13 mouse cellular contexts compared by ENCODE assay signal in genomic region chr3:88630018-88630417, GRCm38 (mm10). TPM values are rescaled to one million over a fixed set of nuclear protein-coding genes. Genes with fewer than 3 reads are reported as not detected.
DNase-seq lines count a peak whose midpoint lies in the region; ATAC-seq and TF ChIP-seq lines count a peak whose summit lies in the region.
"Had no signal": no experiment of that assay in that cellular context is flagged by ENCODE, and none has a peak within 500 bp of the region (broad histone marks: within the 10 kb centered on the region; RNA-seq: fewer than 3 reads in every experiment).

No protein-coding gene starts in this region.

- 31% methylated on average over 9 of the region's 9 CpGs for WGBS in heart, embryonic 15.5 days
- WGBS in lung, embryonic 14.5 days: 65% methylated on average over 9 of the region's 9 CpGs
- 68% methylated on average over 9 of the region's 9 CpGs for WGBS in embryonic facial prominence, embryonic 14.5 days
- WGBS in limb, embryonic 15.5 days: 72% methylated on average over 9 of the region's 9 CpGs

- ATAC-seq in heart, embryonic 15.5 days (replicated peaks; ENCODE audit: insufficient number of reproducible peaks, insufficient read depth, low FRiP score, low read depth): peak; percentile 54
- no peak for ATAC-seq in lung, embryonic 14.5 days (ENCODE audit: insufficient read depth)
- peak; percentile 82 for ATAC-seq in embryonic facial prominence, embryonic 14.5 days (ENCODE audit: low read depth)
- ATAC-seq in limb, embryonic 15.5 days (ENCODE audit: insufficient number of reproducible peaks, low FRiP score, low TSS enrichment, low read depth): peak; percentile 68
- ATAC-seq: midbrain, embryonic 16.5 days had no signal

- no peaks in the 10 kb centered on the region for H3K9me3 ChIP-seq in heart, embryonic 15.5 days (replicated peaks)
- no peaks in the 10 kb centered on the region for H3K9me3 ChIP-seq in lung, embryonic 14.5 days (ENCODE audit: low read depth, low read length)
- H3K9me3 ChIP-seq in embryonic facial prominence, embryonic 14.5 days (ENCODE audit: control insufficient read depth, low read length): no peaks in the 10 kb centered on the region
- no peaks in the 10 kb centered on the region for H3K9me3 ChIP-seq in limb, embryonic 15.5 days

- H3K9ac ChIP-seq in heart, embryonic 15.5 days: no peak overlapping the region
- H3K9ac ChIP-seq in lung, embryonic 14.5 days: no peak overlapping the region
- 0 out of 2 replicates have a peak overlapping the region, but pooled peaks have one; percentile 10 for H3K9ac ChIP-seq in embryonic facial prominence, embryonic 14.5 days (ENCODE audit: low read depth, low read length)
- no peak overlapping the region for H3K9ac ChIP-seq in limb, embryonic 15.5 days

- peak overlapping the region; percentile 68 for H3K27ac ChIP-seq in heart, embryonic 15.5 days
- H3K27ac ChIP-seq in lung, embryonic 14.5 days (ENCODE audit: low read depth): peak overlapping the region; percentile 6; the same call in 1 of the 2 replicates
- H3K27ac ChIP-seq in embryonic facial prominence, embryonic 14.5 days (replicated peaks; ENCODE audit: low read depth, low read length): peak overlapping the region; percentile 40; the same call in 1 of the 2 replicates
- peak overlapping the region; percentile 54 for H3K27ac ChIP-seq in limb, embryonic 15.5 days

- H3K4me3 ChIP-seq in heart, embryonic 15.5 days: no peak overlapping the region
- H3K4me3 ChIP-seq in lung, embryonic 14.5 days (ENCODE audit: low read depth, low read length): no peak overlapping the region
- H3K4me3 ChIP-seq in embryonic facial prominence, embryonic 14.5 days (ENCODE audit: low read depth, low read length): no peak overlapping the region
- no peak overlapping the region for H3K4me3 ChIP-seq in limb, embryonic 15.5 days

- H3K27me3 ChIP-seq in heart, embryonic 15.5 days: no peaks in the 10 kb centered on the region
- no peaks in the 10 kb centered on the region for H3K27me3 ChIP-seq in lung, embryonic 14.5 days (ENCODE audit: insufficient read depth, low read length)
- H3K27me3 ChIP-seq in embryonic facial prominence, embryonic 14.5 days (replicated peaks; ENCODE audit: control insufficient read depth, insufficient read depth, low read length): no peaks in the 10 kb centered on the region
- no peaks in the 10 kb centered on the region for H3K27me3 ChIP-seq in limb, embryonic 15.5 days

- peaks cover 83% of the 10 kb centered on the region for H3K4me1 ChIP-seq in heart, embryonic 15.5 days (replicated peaks)
- H3K4me1 ChIP-seq in lung, embryonic 14.5 days (ENCODE audit: insufficient read depth): peaks cover 8% of the 10 kb centered on the region
- peaks cover 2% of the 10 kb centered on the region for H3K4me1 ChIP-seq in embryonic facial prominence, embryonic 14.5 days (ENCODE audit: control insufficient read depth, insufficient read depth, low read length)
- H3K4me1 ChIP-seq in limb, embryonic 15.5 days: peaks cover 18% of the 10 kb centered on the region

- no peak overlapping the region for H3K4me2 ChIP-seq in heart, embryonic 15.5 days
- H3K4me2 ChIP-seq in lung, embryonic 14.5 days: no peak overlapping the region
- no peak overlapping the region for H3K4me2 ChIP-seq in embryonic facial prominence, embryonic 14.5 days (ENCODE audit: low read depth, low read length)
- H3K4me2 ChIP-seq in limb, embryonic 15.5 days: no peak overlapping the region

- no peak for TF ChIP-seq CTCF in lung, embryonic 14.5 days (IDR thresholded peaks at IDR 0.05; ENCODE audit: low read depth)

- peaks cover 40% of the 10 kb centered on the region for H3K36me3 ChIP-seq in heart, embryonic 15.5 days
- H3K36me3 ChIP-seq in lung, embryonic 14.5 days (ENCODE audit: insufficient read depth): peaks cover 86% of the 10 kb centered on the region
- peaks cover 76% of the 10 kb centered on the region for H3K36me3 ChIP-seq in embryonic facial prominence, embryonic 14.5 days (ENCODE audit: control insufficient read depth, insufficient read depth, low read length)
- H3K36me3 ChIP-seq in limb, embryonic 15.5 days: peaks cover 68% of the 10 kb centered on the region

- DNase-seq in heart, postnatal 25 days (ENCODE audit: low spot score): no peak
- DNase-seq in lung, embryonic 14.5 days: no peak
- DNase-seq in lung, postnatal 25 days (ENCODE audit: low spot score): no peak
- peak; percentile 86 for DNase-seq in embryonic facial prominence, embryonic 14.5 days (ENCODE audit: low spot score)
- no peak for DNase-seq in adrenal gland, postnatal 14 days
- DNase-seq: kidney, adult 8-10 months; thymus, adult 2 months had no signal

- intact Hi-C loops in heart, postnatal 25 days (cut with DNase I): no loop called here

RNA-seq across cellular contexts. Expression of gene Rxfp4, which starts 22.9 kb away (rescaled TPM):
- not detected in 2 replicates for polyA plus RNA-seq in heart, embryonic 15.5 days (2015; fragmentation: Nextera tagmentation; extraction: Ambion mirVana)
- not detected for total RNA-seq in heart, postnatal 25 days (2021)
- polyA plus RNA-seq in lung, embryonic 14.5 days (2014; fragmentation: Nextera tagmentation; extraction: Ambion mirVana): not detected in 2 replicates
- polyA plus RNA-seq in embryonic facial prominence, embryonic 14.5 days (2014; fragmentation: Nextera tagmentation; extraction: Ambion mirVana): 0.18 TPM in 1 of 2 replicates, not detected in the other
- 0.19 TPM in 1 of 2 replicates, not detected in the other for polyA plus RNA-seq in limb, embryonic 15.5 days (2015; fragmentation: Nextera tagmentation; extraction: Ambion mirVana)
- not detected in 2 replicates for total RNA-seq in adrenal gland, postnatal 14 days (2021)
- total RNA-seq: left cerebral cortex, postnatal 36 days had no signal
- polyA plus RNA-seq: forebrain, embryonic 11.5 days; midbrain, embryonic 16.5 days; spleen, adult 2 months; thymus, adult 2 months had no signal

RNA-seq across cellular contexts. Expression of gene Arhgef2, which starts 24.3 kb away (rescaled TPM):
- polyA plus RNA-seq in heart, embryonic 15.5 days (2015; fragmentation: Nextera tagmentation; extraction: Ambion mirVana): 72.8 and 82.5 TPM in 2 replicates
- total RNA-seq in heart, postnatal 25 days (2021): 10 to 100 TPM; 42.6 to 51.8 TPM
- 115 and 127 TPM in 2 replicates for polyA plus RNA-seq in lung, embryonic 14.5 days (2014; fragmentation: Nextera tagmentation; extraction: Ambion mirVana)
- 88.0 and 88.7 TPM in 2 replicates for polyA plus RNA-seq in embryonic facial prominence, embryonic 14.5 days (2014; fragmentation: Nextera tagmentation; extraction: Ambion mirVana)
- polyA plus RNA-seq in limb, embryonic 15.5 days (2015; fragmentation: Nextera tagmentation; extraction: Ambion mirVana): 84.9 and 97.3 TPM in 2 replicates
- 36.9 and 67.6 TPM in 2 replicates for total RNA-seq in adrenal gland, postnatal 14 days (2021)

RNA-seq across cellular contexts. Expression of gene Ssr2, which starts 54.3 kb away (rescaled TPM):
- 164 and 178 TPM in 2 replicates for polyA plus RNA-seq in heart, embryonic 15.5 days (2015; fragmentation: Nextera tagmentation; extraction: Ambion mirVana)
- total RNA-seq in heart, postnatal 25 days (2021): 10 to 100 TPM; 80.7 to 93.3 TPM
- 278 and 285 TPM in 2 replicates for polyA plus RNA-seq in lung, embryonic 14.5 days (2014; fragmentation: Nextera tagmentation; extraction: Ambion mirVana)
- 289 and 337 TPM in 2 replicates for polyA plus RNA-seq in embryonic facial prominence, embryonic 14.5 days (2014; fragmentation: Nextera tagmentation; extraction: Ambion mirVana)
- 347 and 365 TPM in 2 replicates for polyA plus RNA-seq in limb, embryonic 15.5 days (2015; fragmentation: Nextera tagmentation; extraction: Ambion mirVana)
- 222 and 252 TPM in 2 replicates for total RNA-seq in adrenal gland, postnatal 14 days (2021)

RNA-seq across cellular contexts. Expression of gene Khdc4, which starts 55.6 kb away (rescaled TPM):
- 61.3 and 69.2 TPM in 2 replicates for polyA plus RNA-seq in heart, embryonic 15.5 days (2015; fragmentation: Nextera tagmentation; extraction: Ambion mirVana)
- 10 to 100 TPM; 27.1 to 28.8 TPM for total RNA-seq in heart, postnatal 25 days (2021)
- polyA plus RNA-seq in lung, embryonic 14.5 days (2014; fragmentation: Nextera tagmentation; extraction: Ambion mirVana): 89.2 and 100 TPM in 2 replicates
- 66.4 and 70.3 TPM in 2 replicates for polyA plus RNA-seq in embryonic facial prominence, embryonic 14.5 days (2014; fragmentation: Nextera tagmentation; extraction: Ambion mirVana)
- 77.9 and 86.7 TPM in 2 replicates for polyA plus RNA-seq in limb, embryonic 15.5 days (2015; fragmentation: Nextera tagmentation; extraction: Ambion mirVana)
- 56.1 and 62.8 TPM in 2 replicates for total RNA-seq in adrenal gland, postnatal 14 days (2021)

Comparison
In these comparisons a context has a peak if more than half of its experiments do, and no peak if none do; other contexts are left out.
1. H3K27ac ChIP-seq: peak in every context shown above with its lines; median percentile 68 in heart, embryonic 15.5 days; 54 in limb, embryonic 15.5 days; 40 in embryonic facial prominence, embryonic 14.5 days; 6 in lung, embryonic 14.5 days.